Mouse (Mus musculus) bone marrow, adult 2 months (tissue): ENCODE results near the gene Cdiptos.

ENCODE experiments used
- CTCF ChIP-seq: fragments of 200-500 bp; IDR thresholded peaks from 2 replicates; pipeline ENCODE4 v1.5.1; 2011; ENCODE audit warnings: low read length, control low read depth; ENCODE audit not compliant: control insufficient read depth, insufficient read depth
- POLR2A ChIP-seq: fragments of 200-500 bp; IDR thresholded peaks from 2 replicates; pipeline ENCODE4 v1.6.1; 2011; ENCODE audit warnings: low read depth, mild to moderate bottlenecking, control low read depth, low read length, borderline replicate concordance; ENCODE audit not compliant: control insufficient read depth

GRCm38 (mm10) chr7:127020901-127021562 is 45.1 kb upstream of the Cdiptos start, which contains the start of the genes Gm42742 and Prrt2:
- TF ChIP-seq CTCF (no peak), POLR2A (no peak)
